Mouse (Mus musculus) urinary bladder, postnatal 25 days (tissue): ENCODE data around the gene Lrrk2.

Source experiments
- DNase-seq: peaks from one replicate; pipeline ENCODE4 v3.0.0; 2022; ENCODE audit warnings: low spot score

The Lrrk2 gene

DNA sequence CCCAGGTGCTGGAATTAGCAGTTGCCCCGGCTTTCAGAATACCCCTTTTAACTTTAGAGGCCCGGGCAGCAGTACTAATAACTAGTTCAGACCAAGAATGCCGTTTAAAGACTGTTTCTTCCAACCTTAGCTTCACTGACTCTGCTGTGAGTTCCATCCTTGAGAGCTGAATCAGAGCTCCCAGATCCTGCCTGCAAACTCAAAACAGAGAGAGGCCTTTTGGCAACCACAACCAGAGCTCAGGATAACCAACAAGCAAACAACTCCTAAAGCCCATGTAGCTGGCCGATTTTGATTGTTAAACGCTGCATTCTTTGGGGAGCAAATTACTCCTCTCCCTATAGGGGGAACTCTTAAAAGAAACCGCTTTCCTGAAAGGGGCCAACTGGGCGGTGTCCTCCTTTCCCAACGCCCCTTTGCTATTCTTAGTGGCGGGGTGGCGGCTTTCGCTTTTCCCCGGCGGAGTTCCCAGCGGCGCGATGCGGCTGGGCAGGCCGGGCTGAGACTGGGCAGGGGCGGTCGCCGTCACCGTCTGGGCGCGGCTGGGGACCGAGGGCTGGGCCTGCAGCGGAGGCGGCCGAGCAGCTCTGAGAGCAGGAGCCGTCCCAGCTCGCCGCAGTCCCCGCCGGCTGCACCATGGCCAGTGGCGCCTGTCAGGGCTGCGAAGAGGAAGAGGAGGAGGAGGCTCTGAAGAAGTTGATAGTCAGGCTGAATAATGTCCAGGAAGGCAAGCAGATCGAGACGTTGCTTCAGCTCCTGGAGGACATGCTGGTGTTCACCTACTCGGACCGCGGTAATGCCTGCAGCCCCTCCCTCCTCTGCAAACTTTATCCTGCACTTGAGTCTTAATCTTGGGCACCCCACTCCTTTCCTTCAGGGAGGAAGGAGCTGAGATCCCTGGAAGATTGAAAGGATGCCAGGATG lies at the start of gene Lrrk2:
TSS of gene Lrrk2 (plus strand) at position 531 of the 924 bp plus-strand sequence.
- DNase-seq = peak; percentile 84

DNA sequence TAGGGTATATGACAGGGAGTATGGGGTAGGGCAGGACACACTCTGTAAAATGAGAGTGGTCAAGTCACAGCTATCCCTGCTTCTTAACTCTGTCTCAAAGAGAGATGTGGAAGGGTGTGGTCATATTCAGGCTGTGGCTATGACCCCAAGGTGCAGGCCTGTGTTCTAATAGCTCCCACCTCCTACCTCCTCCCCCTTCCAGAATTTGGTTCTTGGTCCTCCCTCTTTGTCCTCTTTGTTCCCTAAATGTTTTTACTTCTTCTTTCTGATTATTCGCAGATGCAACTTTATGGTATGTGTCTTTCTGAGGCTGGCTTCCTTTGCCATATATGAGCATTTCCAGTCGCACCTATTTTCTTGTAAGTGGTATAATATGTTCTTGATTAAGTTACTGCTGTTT lies 48.5 kb upstream of the Lrrk2 start:
- DNase-seq = no peak

GRCm38 (mm10) chr15:91629137-91629536 lies 43.8 kb upstream of the Lrrk2 start:
- DNase-seq = no peak

GRCm38 (mm10) chr15:91632473-91632872 lies 40.5 kb upstream of the Lrrk2 start:
- no peak for DNase-seq

DNA sequence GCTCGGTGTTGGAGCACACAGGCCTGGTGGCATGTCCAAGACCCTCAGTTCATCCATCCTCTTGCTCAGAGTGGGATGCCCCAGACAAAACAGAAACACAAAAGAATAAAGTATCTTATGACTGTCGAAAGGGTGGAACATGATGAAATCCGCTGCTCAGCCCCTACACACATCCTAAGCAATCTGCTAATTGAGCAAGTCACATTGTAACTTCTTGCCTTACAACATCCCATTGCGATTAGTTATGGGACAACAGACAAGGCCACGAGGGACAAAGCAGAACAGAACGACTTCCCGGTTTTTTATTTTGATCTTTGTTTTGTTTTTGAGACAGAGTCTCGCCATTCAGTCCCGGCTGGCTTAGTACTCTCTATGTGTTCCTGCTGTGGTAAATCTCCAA lies 39.9 kb upstream of the Lrrk2 start:
- DNase-seq = no peak

- DNase-seq = no peak
Measured at GRCm38 (mm10) chr15:91633806-91634205, 39.2 kb upstream of the Lrrk2 start.

- no peak for DNase-seq
Measured at GRCm38 (mm10) chr15:91634236-91634635, 38.7 kb upstream of the Lrrk2 start.

DNA sequence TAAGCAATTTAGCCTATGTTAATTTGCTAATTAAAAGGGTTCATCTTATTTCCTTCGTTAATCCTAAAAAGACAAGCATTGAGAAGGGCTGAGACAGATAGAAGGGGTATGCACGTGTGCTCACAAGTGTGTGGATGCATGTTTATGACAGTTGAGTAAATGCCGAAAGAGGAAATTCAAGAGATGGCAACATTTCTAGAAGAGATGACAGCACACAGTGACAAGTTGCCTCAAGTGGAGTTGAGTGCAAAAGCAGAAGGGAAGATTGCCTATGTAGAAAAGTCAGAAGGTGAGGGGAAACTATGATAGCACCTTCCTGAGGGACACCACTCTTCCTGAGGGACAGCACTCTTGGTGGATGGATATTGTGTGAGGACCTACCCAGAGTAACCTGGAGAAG lies 31.3 kb upstream of the Lrrk2 start:
- no peak for DNase-seq

GRCm38 (mm10) chr15:91642682-91643306 lies 30.2 kb upstream of the Lrrk2 start:
- DNase-seq = no peak

DNA sequence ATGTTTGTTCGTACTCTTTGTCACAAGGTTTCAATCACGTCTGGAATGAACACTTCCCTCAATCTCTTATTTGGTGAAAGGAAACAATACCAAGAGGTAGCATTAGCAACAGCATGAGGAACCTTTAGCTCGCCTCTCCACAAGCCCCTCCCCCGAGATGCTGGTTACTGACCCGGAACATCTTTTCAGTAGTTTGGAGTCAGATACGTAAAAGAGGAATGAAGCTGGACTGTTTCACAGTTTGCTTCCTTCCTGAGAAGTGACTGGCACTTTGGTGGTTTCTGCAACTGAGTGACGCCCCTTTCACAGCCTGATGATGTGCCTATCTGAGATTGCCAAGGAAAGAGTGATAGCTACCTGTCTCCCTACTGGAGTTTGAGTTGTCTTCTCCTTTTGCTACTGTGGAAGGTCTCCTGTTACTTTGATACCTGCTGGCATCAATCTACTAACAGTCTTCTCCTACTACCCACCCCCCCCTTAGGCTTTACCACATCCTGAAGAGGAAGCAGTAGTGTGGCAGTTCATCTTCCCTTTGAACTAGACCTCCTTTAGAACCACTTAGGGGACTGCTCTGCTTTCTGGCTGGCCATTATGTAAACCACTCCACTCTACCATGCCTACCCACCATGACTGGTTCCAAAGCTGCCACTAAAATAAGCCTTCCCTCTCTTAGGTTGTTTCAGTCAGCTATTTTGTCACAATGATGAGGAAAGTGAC lies 29.2 kb upstream of the Lrrk2 start:
- no peak for DNase-seq

- no peak for DNase-seq
Measured at GRCm38 (mm10) chr15:91650270-91650669, 22.7 kb upstream of the Lrrk2 start.

DNA sequence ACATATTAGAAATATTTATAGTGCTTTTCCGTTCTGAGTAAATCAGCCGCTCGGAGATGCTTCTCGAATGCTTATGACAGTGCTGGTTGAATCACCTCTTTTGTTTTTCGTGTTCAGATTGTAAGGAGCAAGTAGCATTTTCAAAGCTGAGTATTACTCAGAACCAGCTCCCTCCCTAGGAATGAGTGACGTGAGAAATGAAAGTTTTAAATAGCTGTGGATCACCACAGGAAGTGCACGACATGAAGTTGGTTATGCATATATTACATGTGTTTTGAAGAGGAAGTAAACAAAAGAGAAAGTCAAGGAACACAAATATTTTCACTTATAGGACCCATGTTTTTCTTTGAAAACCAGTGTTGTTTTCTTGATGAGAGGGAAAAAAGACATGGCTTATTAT lies 21.5 kb upstream of the Lrrk2 start:
- no peak for DNase-seq

DNA sequence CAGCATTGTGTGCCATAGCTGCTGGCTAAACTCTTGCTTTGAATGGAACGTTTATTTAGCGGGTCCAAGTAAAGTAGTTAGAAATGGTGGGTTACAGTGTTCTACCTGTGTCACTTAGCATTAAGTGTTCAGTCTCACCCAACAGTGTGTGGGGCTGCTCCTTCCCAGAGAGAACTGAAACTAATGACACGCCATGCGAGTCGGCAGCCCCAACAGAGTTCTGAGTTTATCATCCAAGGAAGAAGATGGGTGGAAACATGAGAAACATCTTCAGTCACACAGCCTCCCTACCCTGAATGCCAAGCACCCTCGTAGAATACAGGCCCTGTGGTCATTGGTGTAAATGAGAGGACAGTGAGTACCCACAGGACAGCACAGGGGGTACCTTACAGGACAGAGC lies 14.7 kb upstream of the Lrrk2 start:
- no peak for DNase-seq

- no peak for DNase-seq
Measured at GRCm38 (mm10) chr15:91660277-91661078, 12.5 kb upstream of the Lrrk2 start.

DNA sequence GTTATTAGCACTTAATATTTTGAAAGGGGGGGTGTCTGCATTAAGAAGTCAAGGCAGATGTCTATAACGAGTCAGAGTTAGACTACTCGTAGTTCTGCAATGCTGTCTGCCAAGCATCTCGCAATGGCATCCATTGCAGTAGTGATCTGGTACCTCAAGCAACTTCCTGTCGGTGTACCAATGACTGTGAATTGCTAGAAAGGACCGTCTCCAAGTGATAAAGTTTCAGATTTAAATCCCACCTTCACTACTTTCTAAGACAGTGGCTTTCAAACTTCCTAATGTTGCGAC lies 12.0 kb upstream of the Lrrk2 start:
- no peak for DNase-seq

- DNase-seq = no peak
Measured at GRCm38 (mm10) chr15:91664586-91665132, 8.3 kb upstream of the Lrrk2 start.

- no peak for DNase-seq
Measured at GRCm38 (mm10) chr15:91665530-91665929, 7.4 kb upstream of the Lrrk2 start.

DNA sequence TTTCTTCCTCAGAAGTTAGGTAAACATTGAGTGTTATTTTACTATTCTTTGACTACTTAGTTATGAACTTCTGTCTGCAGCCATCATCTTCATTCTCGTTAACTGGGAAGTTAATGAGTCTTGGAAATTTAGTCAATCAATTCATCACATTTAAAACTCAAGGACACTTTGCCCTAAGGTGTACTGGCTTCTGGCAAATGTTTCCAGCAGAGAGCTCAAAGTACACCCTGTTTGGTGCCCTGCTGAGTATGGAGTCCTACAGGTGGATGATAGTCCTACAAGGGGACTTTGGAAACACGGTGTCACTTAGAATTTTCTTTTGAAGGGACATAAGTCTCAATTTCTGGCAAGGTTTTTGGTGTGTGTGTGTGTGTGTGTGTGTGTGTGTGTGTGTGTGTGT lies 1.8 kb upstream of the Lrrk2 start:
- no peak for DNase-seq

DNA sequence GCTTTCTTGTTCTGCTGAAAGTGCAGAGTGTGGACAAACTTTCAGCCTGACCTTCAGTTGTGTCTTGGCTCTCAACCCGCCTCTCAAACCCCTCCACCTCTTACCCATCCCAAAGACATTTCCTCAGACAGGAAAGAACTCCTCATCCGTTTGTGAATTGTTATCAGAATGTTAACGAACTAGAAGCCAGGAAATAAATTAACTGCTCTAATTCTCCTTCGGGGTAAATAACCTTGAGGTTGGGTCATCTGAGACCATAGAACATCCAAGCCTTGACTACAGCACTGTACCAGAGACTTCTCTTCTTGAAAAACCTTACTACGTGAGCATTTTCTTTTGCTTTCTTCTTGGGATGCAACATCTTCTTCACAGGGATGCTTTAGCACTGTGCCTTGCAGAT lies 988 bp upstream of the Lrrk2 start:
- no peak for DNase-seq

DNA sequence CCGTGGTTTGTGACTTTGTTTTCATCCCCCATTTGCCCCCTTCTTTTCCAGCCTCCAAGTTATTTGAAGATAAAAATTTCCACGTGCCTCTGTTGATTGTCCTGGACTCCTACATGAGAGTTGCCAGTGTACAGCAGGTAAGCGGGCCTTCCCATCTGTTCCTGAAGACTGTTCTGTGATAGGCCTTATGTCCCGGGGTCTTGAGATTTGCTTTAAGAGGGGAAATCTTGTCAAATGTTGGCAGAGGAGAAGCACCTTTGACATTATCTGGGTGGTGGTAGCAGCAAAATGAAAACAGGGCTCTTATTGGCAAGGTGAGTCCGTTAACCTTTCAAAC lies 562 bp downstream of the Lrrk2 start:
- DNase-seq = no peak

- DNase-seq = no peak
Measured at GRCm38 (mm10) chr15:91680116-91680515, 7.1 kb downstream of the Lrrk2 start.
